Mouse (Mus musculus) hindbrain, postnatal 0 days (tissue): ENCODE results near the gene Rnf20. TPM values are rescaled to one million over a fixed set of nuclear protein-coding genes. Genes with fewer than 3 reads are reported as not detected.

ENCODE experiments used
- ATAC-seq: fragments of 200-750 bp; cut with Nextera tagmentation; 2 replicates; pipeline ENCODE4 v1.8.0; 2017; ENCODE audit warnings: mild to moderate bottlenecking, moderate TSS enrichment, moderate library complexity
- DNase-seq: peaks from one replicate; pipeline ENCODE4 v3.0.0-alpha.2; 2015; ENCODE audit warnings: low spot score
- H3K27ac ChIP-seq: fragments of 300-500 bp; sonication (generic); 2 replicates; pipeline ENCODE4 v1.5.1; 2014; ENCODE audit warnings: mild to moderate bottlenecking
- H3K27me3 ChIP-seq: fragments of 300-500 bp; sonication (generic); 2 replicates; pipeline ENCODE4 v1.6.1; 2014; ENCODE audit warnings: low read length, mixed read lengths; ENCODE audit not compliant: insufficient read depth
- H3K36me3 ChIP-seq: fragments of 300-500 bp; sonication (generic); 2 replicates; pipeline ENCODE4 v1.6.1; 2014; ENCODE audit warnings: low read length, mixed read lengths; ENCODE audit not compliant: insufficient read depth
- H3K4me1 ChIP-seq: fragments of 300-500 bp; sonication (generic); 2 replicates; pipeline ENCODE4 v1.6.1; 2014; ENCODE audit warnings: antibody characterized with exemption, low read length, mixed read lengths; ENCODE audit not compliant: insufficient read depth
- H3K4me2 ChIP-seq: fragments of 300-500 bp; sonication (generic); 2 replicates; pipeline ENCODE4 v1.6.1; 2014; ENCODE audit warnings: low read depth, mild to moderate bottlenecking, low read length, moderate library complexity, mixed read lengths
- H3K4me3 ChIP-seq: fragments of 300-500 bp; sonication (generic); 2 replicates; pipeline ENCODE4 v1.5.1; 2014; ENCODE audit warnings: low read length
- H3K9ac ChIP-seq: fragments of 300-500 bp; sonication (generic); replicated peaks from 2 replicates; pipeline ENCODE4 v1.6.1; 2014; ENCODE audit warnings: mild to moderate bottlenecking, low read length, moderate library complexity, mixed read lengths
- H3K9me3 ChIP-seq: fragments of 300-500 bp; sonication (generic); 2 replicates; pipeline ENCODE4 v1.6.1; 2016; ENCODE audit warnings: low read length, mixed read lengths
- CTCF ChIP-seq: IDR thresholded peaks from 2 replicates; pipeline ENCODE4 v1.5.1; 2016; ENCODE audit warnings: antibody characterized with exemption, control low read depth, low read depth
- WGBS: fragments of 180-500 bp; shearing (Covaris S2); extraction: QIAGEN DNeasy Blood & Tissue Kit; methylation state at CpG from one replicate; pipeline ENCODE4 v1.1.7; 2014; 5-methylcytosine and 5-hydroxymethylcytosine counted together
- polyA plus RNA-seq: library from polyadenylated mRNA; unstranded; fragments of >200 nt; fragmentation: Nextera tagmentation; extraction: Ambion mirVana; gene quantifications from 2 replicates; pipeline ENCODE4 v1.2.1, GENCODE M21; 2015
- total RNA-seq: library from RNA; depleted of rRNA; stranded (reverse); fragments of >200 nt; gene quantifications from 2 replicates; pipeline ENCODE4 v1.2.3, GENCODE M21; 2014; rRNA removed

Gene Rnf20
- total RNA-seq (43.6 and 52.0 TPM in 2 replicates), polyA plus RNA-seq (44.8 and 45.2 TPM in 2 replicates)

GRCm38 (mm10) chr4:49631319-49632138 is at the start of gene Rnf20:
TSS of gene Rnf20 (plus strand) at chr4:49632006.
- Histone ChIP-seq H3K9me3 (no peaks in the 10 kb centered on the region), H3K4me3 (peak within 1 kb of the TSS; percentile 62), H3K4me1 (peaks cover 7% of the 10 kb centered on the region; the same call in 1 of the 2 replicates), H3K36me3 (peaks cover 6% of the 10 kb centered on the region), H3K9ac (peak within 1 kb of the TSS; percentile 65), H3K27me3 (no peaks in the 10 kb centered on the region), H3K4me2 (peak within 1 kb of the TSS; percentile 77), H3K27ac (peak within 1 kb of the TSS; percentile 91)
- TF ChIP-seq CTCF: no peak; the same call in 1 of the 2 replicates
- DNase-seq: peak; percentile 98
- WGBS: 4% methylated on average over 37 of the region's 37 CpGs
- ATAC-seq: peak; percentile 98

GRCm38 (mm10) chr4:49583965-49584831 is 47.6 kb upstream of the Rnf20 start:
- Histone ChIP-seq H3K36me3 (peaks cover 7% of the 10 kb centered on the region; the same call in 1 of the 2 replicates), H3K4me2 (0 out of 2 replicates have a peak overlapping the region, but pooled peaks have one; percentile 7), H3K27ac (peak overlapping the region; percentile 26; the same call in 1 of the 2 replicates), H3K9ac (no peak overlapping the region), H3K27me3 (no peaks in the 10 kb centered on the region), H3K9me3 (no peaks in the 10 kb centered on the region), H3K4me1 (no peaks in the 10 kb centered on the region), H3K4me3 (no peak overlapping the region)
- 41% methylated on average over 14 of the region's 14 CpGs for WGBS
- TF ChIP-seq CTCF: no peak
- DNase-seq (peak; percentile 36), ATAC-seq (no peak)

GRCm38 (mm10) chr4:49585524-49586101 is 46.2 kb upstream of the Rnf20 start:
- ATAC-seq: peak; percentile 72
- H3K27ac ChIP-seq: peak overlapping the region; percentile 42; the same call in 1 of the 2 replicates

GRCm38 (mm10) chr4:49586811-49587210 is 45.0 kb upstream of the Rnf20 start:
- Histone ChIP-seq H3K27ac (no peak overlapping the region), H3K9ac (no peak overlapping the region), H3K4me1 (no peaks in the 10 kb centered on the region), H3K27me3 (no peaks in the 10 kb centered on the region), H3K4me3 (no peak overlapping the region), H3K9me3 (no peaks in the 10 kb centered on the region), H3K4me2 (no peak overlapping the region), H3K36me3 (peaks cover 7% of the 10 kb centered on the region; the same call in 1 of the 2 replicates)
- 83% methylated on average over 10 of the region's 10 CpGs for WGBS
- DNase-seq: no peak
- no peak for ATAC-seq
- TF ChIP-seq CTCF: no peak

More at GRCm38 (mm10) chr4:49585524-49586101, 46.2 kb upstream of the Rnf20 start:
- H3K9ac ChIP-seq: no peak overlapping the region
- no peaks in the 10 kb centered on the region for H3K9me3 ChIP-seq
- H3K4me1 ChIP-seq: no peaks in the 10 kb centered on the region
- DNase-seq: peak; percentile 25
- no peak for TF ChIP-seq CTCF
- WGBS: 61% methylated on average over 7 of the region's 7 CpGs
- H3K4me2 ChIP-seq: no peak overlapping the region
- H3K36me3 ChIP-seq: peaks cover 7% of the 10 kb centered on the region; the same call in 1 of the 2 replicates
- no peak overlapping the region for H3K4me3 ChIP-seq
- H3K27me3 ChIP-seq: no peaks in the 10 kb centered on the region

GRCm38 (mm10) chr4:49590152-49590551 is 41.7 kb upstream of the Rnf20 start:
- H3K27me3 ChIP-seq: no peaks in the 10 kb centered on the region
- no peak overlapping the region for H3K4me3 ChIP-seq
- no peak for DNase-seq
- no peaks in the 10 kb centered on the region for H3K9me3 ChIP-seq
- WGBS: 86% methylated on average over 2 of the region's 2 CpGs
- no peak overlapping the region for H3K27ac ChIP-seq
- peaks cover 7% of the 10 kb centered on the region; the same call in 1 of the 2 replicates for H3K36me3 ChIP-seq
- no peak overlapping the region for H3K9ac ChIP-seq
- H3K4me2 ChIP-seq: no peak overlapping the region
- no peaks in the 10 kb centered on the region for H3K4me1 ChIP-seq
- TF ChIP-seq CTCF: no peak
- ATAC-seq: no peak

GRCm38 (mm10) chr4:49596846-49597182 is 35.0 kb upstream of the Rnf20 start:
- Histone ChIP-seq H3K4me1 (no peaks in the 10 kb centered on the region), H3K9me3 (no peaks in the 10 kb centered on the region), H3K9ac (peak overlapping the region; percentile 90), H3K27me3 (no peaks in the 10 kb centered on the region), H3K4me3 (peak overlapping the region; percentile 78), H3K4me2 (peak overlapping the region; percentile 84), H3K36me3 (no peaks in the 10 kb centered on the region), H3K27ac (peak overlapping the region; percentile 93)
- no peak; the same call in 1 of the 2 replicates for ATAC-seq
- under 1% methylated on average over 20 of the region's 20 CpGs for WGBS
- no peak for TF ChIP-seq CTCF
- DNase-seq: peak; percentile 54
